Mouse (Mus musculus) neural tube, embryonic 14.5 days (tissue): ENCODE results near the gene Tbc1d4. TPM values are rescaled to one million over a fixed set of nuclear protein-coding genes. Genes with fewer than 3 reads are reported as not detected.
A peak's percentile ranks its signal among the peaks of the same experiment; 100 is the strongest.

Experiments
- ATAC-seq: fragments of 200-750 bp; cut with Nextera tagmentation; 2 replicates; pipeline ENCODE4 v1.8.0; 2017; ENCODE audit warnings: low read depth, mild to moderate bottlenecking, moderate TSS enrichment, moderate library complexity
- H3K27ac ChIP-seq: fragments of 300-500 bp; sonication (generic); 2 replicates; pipeline ENCODE4 v1.5.1; 2014; ENCODE audit warnings: low read depth, mild to moderate bottlenecking, control low read depth, low read length, moderate library complexity, mixed read lengths
- H3K27me3 ChIP-seq: fragments of 300-500 bp; sonication (generic); 2 replicates; pipeline ENCODE4 v1.6.1; 2014; ENCODE audit warnings: low read length; ENCODE audit not compliant: control insufficient read depth, insufficient read depth
- H3K36me3 ChIP-seq: fragments of 300-500 bp; sonication (generic); 2 replicates; pipeline ENCODE4 v1.6.1; 2014; ENCODE audit warnings: low read length, mixed read lengths; ENCODE audit not compliant: control insufficient read depth, insufficient read depth
- H3K4me1 ChIP-seq: fragments of 300-500 bp; sonication (generic); 2 replicates; pipeline ENCODE4 v1.6.1; 2014; ENCODE audit warnings: low read length; ENCODE audit not compliant: control insufficient read depth, insufficient read depth
- H3K4me2 ChIP-seq: fragments of 300-500 bp; sonication (generic); 2 replicates; pipeline ENCODE4 v1.6.1; 2014; ENCODE audit warnings: mild to moderate bottlenecking, low read depth, low read length, control low read depth
- H3K4me3 ChIP-seq: fragments of 300-500 bp; sonication (generic); 2 replicates; pipeline ENCODE4 v1.5.1; 2014; ENCODE audit warnings: low read depth, low read length, control low read depth, mixed read lengths
- H3K9ac ChIP-seq: fragments of 300-500 bp; sonication (generic); replicated peaks from 2 replicates; pipeline ENCODE4 v1.6.1; 2014; ENCODE audit warnings: low read depth, mild to moderate bottlenecking, control low read depth, low read length, mixed read lengths
- H3K9me3 ChIP-seq: fragments of 300-500 bp; sonication (generic); 2 replicates; pipeline ENCODE4 v1.6.1; 2016; ENCODE audit warnings: low read length; ENCODE audit not compliant: control insufficient read depth
- WGBS: fragments of 180-500 bp; shearing (Covaris S2); extraction: QIAGEN DNeasy Blood & Tissue Kit; methylation state at CpG from one replicate; pipeline ENCODE4 v1.1.7; 2014; 5-methylcytosine and 5-hydroxymethylcytosine counted together
- polyA plus RNA-seq: library from polyadenylated mRNA; unstranded; fragments of >200 nt; fragmentation: Nextera tagmentation; extraction: Ambion mirVana; gene quantifications from 2 replicates; pipeline ENCODE4 v1.2.1, GENCODE M21; 2014

Tbc1d4 gene
- polyA plus RNA-seq, 1 experiment from 2014 or later = 5.3 TPM

DNA sequence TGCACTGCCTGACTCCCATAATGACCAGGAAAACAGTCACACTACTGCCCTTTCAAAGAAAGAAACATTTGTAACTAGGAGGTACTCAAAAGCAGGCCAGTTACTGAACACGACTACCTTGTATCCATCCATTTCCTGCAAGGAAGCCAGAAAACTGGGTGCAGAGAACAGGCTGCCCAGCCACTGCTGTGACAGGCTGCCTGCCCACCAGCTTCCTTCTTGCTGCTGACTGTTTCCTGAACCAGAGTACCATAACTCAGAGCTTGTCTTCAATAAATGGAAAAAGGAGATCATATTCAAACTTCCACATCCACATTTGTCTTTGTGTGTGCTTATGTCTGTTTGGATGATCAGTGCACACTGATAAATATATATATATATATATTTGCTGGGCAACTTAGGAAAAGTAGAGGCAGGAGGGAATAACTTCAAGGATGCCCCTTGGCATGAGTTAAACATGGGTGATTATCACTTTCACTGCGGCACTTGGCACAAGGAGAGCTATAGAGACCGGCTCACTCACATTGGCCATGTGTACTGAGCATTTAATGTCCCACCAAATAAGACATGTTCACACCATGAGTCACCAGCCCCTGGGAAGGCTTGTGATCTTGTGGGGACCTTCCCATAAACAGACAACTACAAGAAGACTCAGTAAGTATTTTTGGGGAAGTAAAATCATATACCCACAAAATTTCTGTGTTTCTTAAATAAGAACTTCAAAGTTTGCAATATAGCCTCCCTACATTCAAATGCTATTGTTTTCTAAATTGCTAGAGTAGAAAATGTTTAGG lies 105.6 kb downstream of the Tbc1d4 start:
- Histone ChIP-seq H3K9me3 (no peaks in the 10 kb centered on the region), H3K27ac (no peak overlapping the region), H3K4me3 (no peak overlapping the region), H3K27me3 (no peaks in the 10 kb centered on the region), H3K4me2 (no peak overlapping the region), H3K36me3 (no peaks in the 10 kb centered on the region), H3K9ac (no peak overlapping the region), H3K4me1 (0 out of 2 replicates have a peak, but pooled peaks cover 4% of the 10 kb centered on the region)
- no peak for ATAC-seq
- WGBS = 85% methylated on average over 3 of the region's 3 CpGs

DNA sequence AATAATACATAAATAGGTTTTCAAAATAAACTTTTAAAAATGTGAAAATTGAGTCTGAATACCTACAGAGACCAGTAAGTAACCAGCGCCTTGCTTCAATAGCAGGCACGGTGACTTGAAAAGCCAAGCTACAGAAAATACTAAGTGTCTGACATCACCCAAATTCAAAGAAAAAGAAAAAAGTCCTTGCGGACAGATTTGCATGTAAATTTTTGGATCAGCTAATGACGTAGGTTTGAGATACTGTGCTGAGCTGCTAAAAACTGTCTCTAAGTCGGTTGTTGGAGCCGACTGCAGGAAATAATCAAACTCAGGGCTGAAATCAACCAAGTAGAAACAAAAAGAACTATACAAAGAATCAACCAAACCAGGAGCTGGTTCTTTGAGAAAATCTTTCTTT lies 107.1 kb downstream of the Tbc1d4 start:
- Histone ChIP-seq H3K4me2 (no peak overlapping the region), H3K9ac (no peak overlapping the region), H3K27me3 (no peaks in the 10 kb centered on the region), H3K27ac (no peak overlapping the region), H3K4me1 (0 out of 2 replicates have a peak, but pooled peaks cover 4% of the 10 kb centered on the region), H3K9me3 (no peaks in the 10 kb centered on the region), H3K36me3 (no peaks in the 10 kb centered on the region), H3K4me3 (no peak overlapping the region)
- 88% methylated on average over 6 of the region's 6 CpGs for WGBS
- no peak for ATAC-seq

DNA sequence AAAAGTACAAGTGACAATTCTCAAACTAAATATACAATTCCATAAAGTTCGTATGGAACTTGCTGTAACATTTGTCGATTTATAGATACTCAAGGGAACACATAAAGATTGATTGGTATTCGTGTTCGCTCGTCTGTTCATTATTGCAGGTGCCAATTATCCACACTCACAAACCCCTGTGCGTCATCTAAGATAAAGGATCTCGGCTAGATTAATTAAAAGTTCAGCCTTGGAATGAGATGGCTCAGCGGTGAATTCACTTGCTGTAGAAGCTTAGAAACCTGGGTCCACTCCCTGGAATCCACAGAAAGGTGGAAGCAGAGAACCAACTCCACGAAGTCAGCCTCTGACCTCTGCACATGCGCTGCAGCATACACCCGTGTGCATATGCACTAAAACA lies 107.5 kb downstream of the Tbc1d4 start:
- ATAC-seq = peak; percentile 51; the same call in 1 of the 2 replicates
- no peaks in the 10 kb centered on the region for H3K27me3 ChIP-seq
- 0 out of 2 replicates have a peak, but pooled peaks cover 4% of the 10 kb centered on the region for H3K4me1 ChIP-seq
- H3K9me3 ChIP-seq = no peaks in the 10 kb centered on the region
- no peak overlapping the region for H3K4me3 ChIP-seq
- WGBS = 57% methylated on average over 11 of the region's 11 CpGs
- no peak overlapping the region for H3K27ac ChIP-seq
- no peaks in the 10 kb centered on the region for H3K36me3 ChIP-seq
- H3K9ac ChIP-seq = no peak overlapping the region
- H3K4me2 ChIP-seq = no peak overlapping the region

DNA sequence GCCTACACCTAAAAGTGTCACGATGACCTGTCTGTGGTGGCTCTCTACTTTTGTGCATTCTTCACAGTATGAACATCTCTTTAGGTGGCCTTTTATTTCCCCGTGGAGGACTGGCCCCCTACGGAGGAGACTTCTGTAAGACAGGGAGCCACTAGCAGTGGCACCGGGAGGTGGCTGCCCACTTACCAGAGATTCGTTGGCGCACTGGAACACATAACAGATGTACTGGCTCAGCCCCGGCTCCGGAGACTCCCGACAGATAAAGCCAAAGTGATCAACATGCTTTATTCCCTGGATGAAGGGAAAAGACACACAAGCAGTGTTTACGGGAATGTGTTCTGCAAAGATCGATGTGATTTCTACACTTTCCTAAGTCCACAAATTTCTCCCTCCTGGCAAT lies 108.2 kb downstream of the Tbc1d4 start:
- ATAC-seq = no peak
- Histone ChIP-seq H3K4me2 (no peak overlapping the region), H3K4me1 (0 out of 2 replicates have a peak, but pooled peaks cover 4% of the 10 kb centered on the region), H3K27ac (no peak overlapping the region), H3K36me3 (no peaks in the 10 kb centered on the region), H3K4me3 (no peak overlapping the region), H3K9ac (no peak overlapping the region), H3K27me3 (no peaks in the 10 kb centered on the region), H3K9me3 (no peaks in the 10 kb centered on the region)
- WGBS = 63% methylated on average over 11 of the region's 11 CpGs

DNA sequence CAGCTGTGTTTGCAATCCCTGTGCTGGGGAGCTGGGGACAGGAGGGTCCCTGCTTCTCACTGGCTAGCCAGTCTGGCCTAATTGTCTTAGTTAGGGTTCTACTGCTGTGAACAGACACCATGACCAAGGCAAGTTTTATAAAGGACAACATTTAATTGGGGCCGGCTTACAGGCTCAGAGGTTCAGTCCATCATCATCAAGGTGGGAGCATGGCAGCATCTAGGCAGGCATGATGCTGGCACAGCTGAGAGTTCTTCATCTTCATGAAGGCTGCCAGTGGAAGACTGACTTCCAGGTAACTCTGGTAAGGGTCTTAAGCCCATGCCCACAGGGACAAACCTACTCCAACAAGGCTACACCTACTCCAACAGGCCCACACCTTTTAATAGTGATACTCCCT lies 109.2 kb downstream of the Tbc1d4 start:
- H3K4me2 ChIP-seq = no peak overlapping the region
- no peaks in the 10 kb centered on the region for H3K9me3 ChIP-seq
- no peak overlapping the region for H3K9ac ChIP-seq
- H3K4me1 ChIP-seq = 0 out of 2 replicates have a peak, but pooled peaks cover 4% of the 10 kb centered on the region
- no peaks in the 10 kb centered on the region for H3K27me3 ChIP-seq
- ATAC-seq = no peak
- WGBS = 93% methylated on average over 1 of the region's 1 CpGs
- H3K4me3 ChIP-seq = no peak overlapping the region
- H3K27ac ChIP-seq = no peak overlapping the region
- no peaks in the 10 kb centered on the region for H3K36me3 ChIP-seq

DNA sequence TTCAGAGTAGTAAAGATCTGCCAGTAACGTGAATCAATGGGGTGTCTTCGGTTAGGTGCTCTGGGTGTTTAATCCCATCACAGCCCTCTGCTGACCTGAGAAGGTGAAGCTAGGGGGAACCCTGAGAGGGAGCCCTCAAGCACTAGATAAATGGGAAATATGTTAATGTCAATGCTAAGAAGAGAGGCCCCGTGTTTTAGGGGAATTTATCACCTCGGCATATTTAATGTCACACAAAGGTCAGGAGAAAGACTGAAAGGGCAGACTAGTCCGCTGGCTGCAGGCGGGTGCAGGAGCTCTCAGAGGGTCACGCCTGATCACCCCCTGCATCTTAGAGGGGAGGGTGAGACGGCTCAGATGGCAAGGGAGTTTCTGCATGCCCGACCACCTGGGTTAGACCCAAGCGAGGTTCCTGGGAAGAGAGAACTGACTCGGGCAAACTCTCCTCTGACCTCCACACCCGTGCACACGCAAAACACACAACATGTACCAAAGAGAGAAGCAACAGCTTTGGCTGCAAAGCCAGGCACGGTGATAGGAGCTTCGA lies 120.7 kb downstream of the Tbc1d4 start:
- ATAC-seq = no peak
- no peak overlapping the region for H3K4me3 ChIP-seq
- H3K27ac ChIP-seq = no peak overlapping the region
- H3K9ac ChIP-seq = no peak overlapping the region
- H3K9me3 ChIP-seq = no peaks in the 10 kb centered on the region
- H3K27me3 ChIP-seq = no peaks in the 10 kb centered on the region
- H3K4me1 ChIP-seq = no peaks in the 10 kb centered on the region
- 56% methylated on average over 15 of the region's 15 CpGs for WGBS
- no peak overlapping the region for H3K4me2 ChIP-seq
- no peaks in the 10 kb centered on the region for H3K36me3 ChIP-seq

DNA sequence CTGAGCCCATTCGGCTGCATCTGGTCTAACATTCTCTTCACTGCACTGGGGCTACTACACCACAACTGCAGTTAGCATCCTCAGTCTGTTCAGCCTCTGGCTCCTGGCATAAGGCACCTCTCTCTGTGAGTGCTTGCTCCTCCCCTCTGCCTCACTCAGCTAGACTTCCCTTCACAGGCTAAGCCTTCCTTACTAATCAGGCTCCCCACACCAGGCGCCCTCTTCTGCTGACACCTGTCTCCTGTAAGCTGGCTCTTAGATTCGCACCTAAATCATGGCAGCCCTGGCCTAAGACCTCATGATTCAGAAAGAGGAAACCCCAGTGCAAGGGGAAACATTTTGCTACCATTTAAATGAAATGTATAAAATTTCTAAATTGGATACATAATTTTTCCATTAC lies 122.4 kb downstream of the Tbc1d4 start:
- no peaks in the 10 kb centered on the region for H3K36me3 ChIP-seq
- no peak overlapping the region for H3K9ac ChIP-seq
- no peaks in the 10 kb centered on the region for H3K9me3 ChIP-seq
- H3K27ac ChIP-seq = no peak overlapping the region
- H3K4me1 ChIP-seq = no peaks in the 10 kb centered on the region
- WGBS = 70% methylated on average over 3 of the region's 3 CpGs
- H3K4me2 ChIP-seq = no peak overlapping the region
- no peak for ATAC-seq
- no peak overlapping the region for H3K4me3 ChIP-seq
- H3K27me3 ChIP-seq = no peaks in the 10 kb centered on the region

DNA sequence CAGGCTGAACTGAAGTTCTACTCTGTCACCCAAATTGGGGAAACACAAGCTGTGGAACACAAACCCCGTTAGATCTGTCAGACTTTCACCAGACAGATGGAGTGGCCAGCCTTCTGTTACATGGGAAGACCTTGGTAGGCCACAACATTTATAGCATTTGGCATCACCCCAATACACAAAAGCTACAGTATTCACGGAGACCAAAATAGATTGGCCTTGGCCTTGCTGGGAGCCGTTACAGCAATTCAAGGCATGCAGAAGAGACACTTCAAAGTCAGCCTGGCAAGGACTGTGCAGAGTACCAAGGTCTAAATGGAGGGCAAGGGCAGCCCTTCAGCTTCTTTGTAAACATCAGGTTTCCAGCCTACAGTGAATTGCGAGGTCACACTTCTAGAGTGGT lies 125.8 kb downstream of the Tbc1d4 start:
- no peak for ATAC-seq
- Histone ChIP-seq H3K4me1 (no peaks in the 10 kb centered on the region), H3K36me3 (no peaks in the 10 kb centered on the region), H3K9ac (no peak overlapping the region), H3K4me3 (no peak overlapping the region), H3K9me3 (no peaks in the 10 kb centered on the region), H3K4me2 (no peak overlapping the region), H3K27me3 (no peaks in the 10 kb centered on the region), H3K27ac (no peak overlapping the region)
- WGBS = 68% methylated on average over 4 of the region's 4 CpGs

DNA sequence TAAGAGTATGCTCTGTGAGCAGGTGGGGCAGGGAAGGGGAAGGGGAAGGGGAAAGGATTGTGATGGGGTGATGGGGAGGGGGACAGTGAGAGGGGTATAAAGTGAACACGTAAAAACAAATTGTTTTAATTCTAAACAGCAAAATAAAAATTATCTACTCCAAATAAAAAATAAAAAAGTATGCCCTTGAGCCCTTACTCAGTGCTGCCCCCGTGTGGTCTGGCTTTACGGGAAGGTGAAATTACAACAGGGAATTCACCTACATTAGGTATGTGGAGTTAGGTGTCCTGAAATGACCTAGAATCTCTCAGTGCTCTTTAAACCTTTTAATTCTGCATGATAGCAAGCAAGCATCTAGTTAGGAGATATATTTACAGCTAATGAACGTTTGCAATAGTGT lies 126.7 kb downstream of the Tbc1d4 start:
- no peaks in the 10 kb centered on the region for H3K4me1 ChIP-seq
- H3K27me3 ChIP-seq = no peaks in the 10 kb centered on the region
- H3K9ac ChIP-seq = no peak overlapping the region
- no peaks in the 10 kb centered on the region for H3K9me3 ChIP-seq
- no peaks in the 10 kb centered on the region for H3K36me3 ChIP-seq
- ATAC-seq = no peak
- H3K27ac ChIP-seq = no peak overlapping the region
- no peak overlapping the region for H3K4me2 ChIP-seq
- 45% methylated on average over 4 of the region's 4 CpGs for WGBS
- H3K4me3 ChIP-seq = no peak overlapping the region
